Mouse (Mus musculus) CH12.LX (cell line): ENCODE results near the gene Wdr91. TPM values are rescaled to one million over a fixed set of nuclear protein-coding genes. Genes with fewer than 3 reads are reported as not detected.

Source experiments
- DNase-seq: peaks from one replicate; pipeline ENCODE4 v3.0.0-alpha.2; 2013; ENCODE audit errors: extremely low read depth
- H3K27ac ChIP-seq: 2 replicates; pipeline ENCODE4 v1.5.1; 2012; ENCODE audit warnings: low read depth, mild to moderate bottlenecking, control low read depth, moderate library complexity; ENCODE audit not compliant: insufficient read depth
- H3K27me3 ChIP-seq: replicated peaks from 2 replicates; pipeline ENCODE3; 2012; ENCODE audit warnings: inconsistent platforms
- H3K36me3 ChIP-seq, 2 experiments: replicated peaks in 1 of 2; 2 replicates each; pipeline versions ENCODE3 to v1.6.1; 2012; ENCODE audit warnings: inconsistent platforms in 1 of 2, low read length in 1 of 2, mild to moderate bottlenecking in 1 of 2, mixed read lengths in 1 of 2, moderate library complexity in 1 of 2; ENCODE audit not compliant: control insufficient read depth in 1 of 2, insufficient read depth in 1 of 2
- H3K4me1 ChIP-seq, 2 experiments: 2 replicates each; pipeline ENCODE4 v1.6.1; 2012; ENCODE audit warnings: inconsistent platforms in 1 of 2, moderate library complexity in 1 of 2; ENCODE audit not compliant: insufficient read depth in 2 of 2, control insufficient read depth in 1 of 2
- H3K4me2 ChIP-seq: 2 replicates; pipeline ENCODE4 v1.6.1; 2012; ENCODE audit warnings: low read depth, mild to moderate bottlenecking, control low read depth; ENCODE audit not compliant: poor library complexity, insufficient read depth, severe bottlenecking
- H3K4me3 ChIP-seq, 3 experiments: fragments of 150-350 bp in 1 of 3; sonication (generic) in 1 of 3; replicated peaks in 1 of 3; 2 replicates each; pipeline versions ENCODE3 to v1.5.1; 2011 to 2012; ENCODE audit warnings: low read depth in 2 of 3, low read length in 2 of 3, mild to moderate bottlenecking in 2 of 3, moderate library complexity in 2 of 3, control low read depth in 1 of 3, improper control_type of control experiment in 1 of 3, inconsistent platforms in 1 of 3, mixed read lengths in 1 of 3; ENCODE audit not compliant: poor library complexity in 1 of 3
- H3K79me2 ChIP-seq: replicated peaks from 2 replicates; pipeline ENCODE4 v1.6.1; 2012; ENCODE audit warnings: mild to moderate bottlenecking, moderate library complexity; ENCODE audit not compliant: control insufficient read depth, poor library complexity, insufficient read depth, severe bottlenecking; ENCODE audit errors: extremely low read depth
- H3K9ac ChIP-seq: 2 replicates; pipeline ENCODE4 v1.6.1; 2012; ENCODE audit warnings: low read depth, mild to moderate bottlenecking, control low read depth, moderate library complexity; ENCODE audit not compliant: insufficient read depth
- H3K9me3 ChIP-seq: replicated peaks from 2 replicates; pipeline ENCODE3; 2012; ENCODE audit warnings: low read length, inconsistent platforms, mixed read lengths
- BHLHE40 ChIP-seq: IDR thresholded peaks from 2 replicates; pipeline ENCODE4 v1.6.1; 2011; ENCODE audit warnings: mild to moderate bottlenecking, low read depth, low read length, improper control_type of control experiment
- CHD1 ChIP-seq: IDR thresholded peaks from 2 replicates; pipeline ENCODE4 v1.6.1; 2012; ENCODE audit warnings: low read depth, low read length, improper control_type of control experiment, inconsistent platforms
- CTCF ChIP-seq, 2 experiments: IDR thresholded peaks in 1 of 2; conservative IDR thresholded peaks in 1 of 2; 2 replicates each; pipeline ENCODE4 v1.5.1; 2011 to 2012; ENCODE audit warnings: low read depth in 2 of 2, low read length in 2 of 2, improper control_type of control experiment in 1 of 2, inconsistent platforms in 1 of 2, mild to moderate bottlenecking in 1 of 2, moderate library complexity in 1 of 2
- EP300 ChIP-seq: IDR thresholded peaks from 2 replicates; pipeline ENCODE4 v1.6.1; 2011; ENCODE audit warnings: low read length, improper control_type of control experiment
- ETS1 ChIP-seq: conservative IDR thresholded peaks from 2 replicates; pipeline ENCODE4 v1.6.1; 2012; ENCODE audit warnings: low read depth, mild to moderate bottlenecking, inconsistent platforms, low read length, improper control_type of control experiment, moderate library complexity
- IRF4 ChIP-seq: IDR thresholded peaks from 2 replicates; pipeline ENCODE4 v1.6.1; 2014; ENCODE audit warnings: low read depth, mild to moderate bottlenecking, inconsistent platforms, low read length, improper control_type of control experiment
- MEF2A ChIP-seq: IDR thresholded peaks from 2 replicates; pipeline ENCODE4 v1.6.1; 2014; ENCODE audit warnings: low read depth, mild to moderate bottlenecking, inconsistent platforms, low read length, improper control_type of control experiment, borderline replicate concordance
- MYC ChIP-seq: IDR thresholded peaks from 2 replicates; pipeline ENCODE4 v1.6.1; 2011; ENCODE audit warnings: low read depth, mild to moderate bottlenecking, improper control_type of control experiment, low read length
- PAX5 ChIP-seq: IDR thresholded peaks from 2 replicates; pipeline ENCODE4 v1.6.1; 2012; ENCODE audit warnings: low read length, inconsistent platforms, mixed read lengths
- RAD21 ChIP-seq: IDR thresholded peaks from 2 replicates; pipeline ENCODE4 v1.6.1; 2011; ENCODE audit warnings: low read depth, mild to moderate bottlenecking, low read length, improper control_type of control experiment, moderate library complexity
- SMC3 ChIP-seq: IDR thresholded peaks from 2 replicates; pipeline ENCODE4 v1.6.1; 2011; ENCODE audit warnings: low read depth, low read length, improper control_type of control experiment
- TBP ChIP-seq: conservative IDR thresholded peaks from 2 replicates; pipeline ENCODE4 v1.6.1; 2011; ENCODE audit warnings: low read depth, low read length, improper control_type of control experiment
- TCF12 ChIP-seq: IDR thresholded peaks from 2 replicates; pipeline ENCODE4 v1.6.1; 2014; ENCODE audit warnings: low read depth, mild to moderate bottlenecking, inconsistent platforms, low read length, improper control_type of control experiment
- ZMIZ1 ChIP-seq: IDR thresholded peaks from 2 replicates; pipeline ENCODE4 v1.6.1; 2012; ENCODE audit warnings: low read depth, mild to moderate bottlenecking, inconsistent platforms, low read length, improper control_type of control experiment
- dilution Hi-C: fragments of 300-500 bp; cut with MboI; formaldehyde crosslinking; loops from 2 replicates; pipeline ENCODE4 v1.14.3; 2020; ENCODE audit warnings: low sequenced_read_pairs; ENCODE audit not compliant: extremely low pct_unique_long_range_greater_than_20kb, extremely low pct_ligation_motif_present
- in situ Hi-C: fragments of 300-500 bp; cut with MboI; formaldehyde crosslinking; loops from 3 replicates; pipeline ENCODE4 v1.14.3; 2019; ENCODE audit warnings: low sequenced_read_pairs, low pct_ligation_motif_present, low pct_unique_long_range_greater_than_20kb, mixed read lengths
- polyA plus RNA-seq: library from polyadenylated mRNA; unstranded; fragments of >175 nt; gene quantifications from 2 replicates; pipeline ENCODE4 v1.2.1, GENCODE M21; 2012; ENCODE audit warnings: low read depth; ENCODE audit not compliant: insufficient read length
- total RNA-seq, 2 experiments: library from RNA; depleted of rRNA; stranded (reverse); fragments of 300-350 nt in 1 of 2; fragments of >200 nt in 1 of 2; gene quantifications; 2 replicates each; pipeline ENCODE4 v1.2.3; 2012 to 2014

Gene Wdr91
- total and polyA plus RNA-seq, 3 experiments: 10.6 to 26.5 (median 19.2) TPM

GRCm38 (mm10) chr6:34951956-34952667 is 41.4 kb upstream of the Wdr91 start:
- no peak overlapping the region for H3K4me2 ChIP-seq
- no peaks in the 10 kb centered on the region for H3K36me3 ChIP-seq
- H3K9ac ChIP-seq: no peak overlapping the region
- H3K4me3 ChIP-seq: peak overlapping the region in 1 of 3 experiments; percentile 39
- dilution Hi-C loops: no loop called here
- in situ Hi-C loops: no loop called here
- TF ChIP-seq CTCF (conservative IDR thresholded peaks at IDR 0.05 in 1 of 2, IDR thresholded peaks at IDR 0.05 in 1 of 2; ENCODE audit: low read depth in 2 of 2, low read length in 2 of 2) (peak in 1 of 2 experiments; percentile 30; a peak in 1 of 4 replicates), TBP (no peak)
- H3K27me3 ChIP-seq: no peaks in the 10 kb centered on the region
- H3K79me2 ChIP-seq: no peaks in the 10 kb centered on the region
- H3K27ac ChIP-seq: no peak overlapping the region
- no peaks in the 10 kb centered on the region for H3K9me3 ChIP-seq
- peaks cover 19 to 55% of the 10 kb centered on the region in 2 experiments for H3K4me1 ChIP-seq
- no peak for DNase-seq

- H3K9ac ChIP-seq: no peak overlapping the region
- no peak for DNase-seq
- H3K4me1 ChIP-seq: peaks cover 20 to 55% of the 10 kb centered on the region in 2 experiments
- no peak overlapping the region for H3K27ac ChIP-seq
- H3K27me3 ChIP-seq: no peaks in the 10 kb centered on the region
- dilution Hi-C loops: no loop called here
- no peak overlapping the region for H3K4me2 ChIP-seq
- in situ Hi-C loops: no loop called here
- no peaks in the 10 kb centered on the region for H3K36me3 ChIP-seq
- TF ChIP-seq TBP (no peak), TCF12 (peak; percentile 40; the same call in 1 of the 2 replicates), ETS1 (0 out of 2 replicates have a peak, but pooled peaks have one; percentile 14), PAX5 (no peak), EP300 (peak; percentile 64)
- H3K79me2 ChIP-seq: no peaks in the 10 kb centered on the region
- H3K4me3 ChIP-seq: peak overlapping the region in 1 of 3 experiments; percentile 39
- no peaks in the 10 kb centered on the region for H3K9me3 ChIP-seq
Measured at GRCm38 (mm10) chr6:34951518-34951917, 40.8 kb upstream of the Wdr91 start.

- no peak overlapping the region for H3K9ac ChIP-seq
- H3K9me3 ChIP-seq: no peaks in the 10 kb centered on the region
- DNase-seq: no peak
- no peaks in the 10 kb centered on the region for H3K79me2 ChIP-seq
- H3K36me3 ChIP-seq: no peaks in the 10 kb centered on the region
- in situ Hi-C loops: no loop called here
- peaks cover 12 to 59% of the 10 kb centered on the region in 2 experiments for H3K4me1 ChIP-seq
- H3K4me2 ChIP-seq: no peak overlapping the region
- no peak for TF ChIP-seq IRF4
- no peak for TF ChIP-seq RAD21
- no peak for TF ChIP-seq BHLHE40
- TF ChIP-seq MEF2A: no peak
- no peak for TF ChIP-seq CTCF (conservative IDR thresholded peaks at IDR 0.05 in 1 of 2, IDR thresholded peaks at IDR 0.05 in 1 of 2; ENCODE audit: low read depth in 2 of 2, low read length in 2 of 2)
- TF ChIP-seq MYC: no peak
- TF ChIP-seq CHD1: no peak
- no peak for TF ChIP-seq SMC3
- TF ChIP-seq ZMIZ1: no peak
- TF ChIP-seq, all 38 proteins: peak for 0
- no peak overlapping the region for H3K27ac ChIP-seq
- dilution Hi-C loops: no loop called here
- no peak overlapping the region for H3K4me3 ChIP-seq
- no peaks in the 10 kb centered on the region for H3K27me3 ChIP-seq
Measured at GRCm38 (mm10) chr6:34948461-34948860, 37.8 kb upstream of the Wdr91 start.
